Mouse (Mus musculus) limb, embryonic 11.5 days (tissue): Measurements from ENCODE around the gene Dlk1. TPM values are rescaled to one million over a fixed set of nuclear protein-coding genes. Genes with fewer than 3 reads are reported as not detected.

Experiments used
- ATAC-seq: fragments of 200-750 bp; cut with Nextera tagmentation; 2 replicates; pipeline ENCODE4 v1.8.0; 2017; ENCODE audit warnings: low read depth; ENCODE audit not compliant: insufficient number of reproducible peaks, low FRiP score, low TSS enrichment
- DNase-seq: peaks from one replicate; pipeline ENCODE4 v3.0.0-alpha.2; 2015; ENCODE audit warnings: low spot score
- H3K27ac ChIP-seq: fragments of 300-500 bp; sonication (generic); replicated peaks from 2 replicates; pipeline ENCODE4 v1.5.1; 2014; ENCODE audit warnings: low read depth, mild to moderate bottlenecking, low read length
- H3K27me3 ChIP-seq: fragments of 300-500 bp; sonication (generic); 2 replicates; pipeline ENCODE4 v1.6.1; 2014; ENCODE audit warnings: mild to moderate bottlenecking, low read length, mixed read lengths; ENCODE audit not compliant: control insufficient read depth, insufficient read depth
- H3K36me3 ChIP-seq: fragments of 300-500 bp; sonication (generic); 2 replicates; pipeline ENCODE4 v1.6.1; 2014; ENCODE audit warnings: mild to moderate bottlenecking, low read length, moderate library complexity, mixed read lengths; ENCODE audit not compliant: control insufficient read depth, insufficient read depth
- H3K4me1 ChIP-seq: fragments of 300-500 bp; sonication (generic); 2 replicates; pipeline ENCODE4 v1.6.1; 2014; ENCODE audit warnings: low read length, mixed read lengths; ENCODE audit not compliant: control insufficient read depth, insufficient read depth
- H3K4me2 ChIP-seq: fragments of 300-500 bp; sonication (generic); 2 replicates; pipeline ENCODE4 v1.6.1; 2014; ENCODE audit warnings: low read depth, mild to moderate bottlenecking, moderate library complexity; ENCODE audit not compliant: severe bottlenecking
- H3K4me3 ChIP-seq: fragments of 300-500 bp; sonication (generic); 2 replicates; pipeline ENCODE4 v1.5.1; 2014; ENCODE audit warnings: low read depth, low read length
- H3K9ac ChIP-seq: fragments of 300-500 bp; sonication (generic); 2 replicates; pipeline ENCODE4 v1.6.1; 2014; ENCODE audit warnings: mild to moderate bottlenecking, low read length
- H3K9me3 ChIP-seq: fragments of 300-500 bp; sonication (generic); 2 replicates; pipeline ENCODE4 v1.6.1; 2016; ENCODE audit warnings: low read length; ENCODE audit not compliant: control insufficient read depth
- WGBS: fragments of 180-500 bp; shearing (Covaris S2); extraction: QIAGEN DNeasy Blood & Tissue Kit; methylation state at CpG from one replicate; pipeline ENCODE4 v1.1.7; 2014; 5-methylcytosine and 5-hydroxymethylcytosine counted together
- polyA plus RNA-seq: library from polyadenylated mRNA; unstranded; fragments of >200 nt; fragmentation: Nextera tagmentation; extraction: Ambion mirVana; gene quantifications from 2 replicates; pipeline ENCODE4 v1.2.1, GENCODE M21; 2014

Dlk1 gene
- polyA plus RNA-seq, 1 experiment from 2014 or later = 95.6 TPM

DNA sequence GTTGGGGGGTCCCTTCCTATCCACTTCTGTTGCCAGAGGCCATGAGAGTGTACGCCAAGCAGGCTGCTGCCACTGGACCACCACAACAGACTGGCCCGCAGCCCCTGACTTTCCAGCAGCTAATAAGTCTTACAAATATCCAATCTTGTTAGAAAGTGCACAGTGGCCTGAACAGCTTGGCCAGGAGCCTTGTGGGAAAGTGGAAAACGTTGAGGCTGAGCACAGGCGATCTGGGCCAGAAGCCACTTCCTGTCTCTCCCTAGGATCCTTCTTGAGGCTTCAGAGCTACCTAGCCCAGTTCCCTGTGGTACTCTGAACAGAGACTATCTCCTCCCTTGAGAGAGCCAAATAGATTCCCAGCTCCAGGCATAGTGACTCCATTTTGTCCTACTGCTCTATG lies 39.3 kb upstream of the Dlk1 start:
- H3K4me1 ChIP-seq = peaks cover 61% of the 10 kb centered on the region
- H3K4me3 ChIP-seq = no peak overlapping the region
- H3K27ac ChIP-seq = peak overlapping the region; percentile 89
- no peak overlapping the region for H3K9ac ChIP-seq
- ATAC-seq (no peak), DNase-seq (no peak)
- no peaks in the 10 kb centered on the region for H3K9me3 ChIP-seq
- no peaks in the 10 kb centered on the region for H3K27me3 ChIP-seq
- no peaks in the 10 kb centered on the region for H3K36me3 ChIP-seq
- no peak overlapping the region for H3K4me2 ChIP-seq
- WGBS = 57% methylated on average over 4 of the region's 4 CpGs

- 86% methylated on average over 5 of the region's 5 CpGs for WGBS
- peaks cover 34% of the 10 kb centered on the region for H3K4me1 ChIP-seq
- H3K27ac ChIP-seq = no peak overlapping the region
- H3K27me3 ChIP-seq = no peaks in the 10 kb centered on the region
- H3K4me3 ChIP-seq = no peak overlapping the region
- DNase-seq (no peak), ATAC-seq (no peak)
- no peaks in the 10 kb centered on the region for H3K36me3 ChIP-seq
- H3K4me2 ChIP-seq = no peak overlapping the region
- H3K9me3 ChIP-seq = no peaks in the 10 kb centered on the region
- no peak overlapping the region for H3K9ac ChIP-seq
Measured at GRCm38 (mm10) chr12:109416681-109417080, 35.9 kb upstream of the Dlk1 start.

DNA sequence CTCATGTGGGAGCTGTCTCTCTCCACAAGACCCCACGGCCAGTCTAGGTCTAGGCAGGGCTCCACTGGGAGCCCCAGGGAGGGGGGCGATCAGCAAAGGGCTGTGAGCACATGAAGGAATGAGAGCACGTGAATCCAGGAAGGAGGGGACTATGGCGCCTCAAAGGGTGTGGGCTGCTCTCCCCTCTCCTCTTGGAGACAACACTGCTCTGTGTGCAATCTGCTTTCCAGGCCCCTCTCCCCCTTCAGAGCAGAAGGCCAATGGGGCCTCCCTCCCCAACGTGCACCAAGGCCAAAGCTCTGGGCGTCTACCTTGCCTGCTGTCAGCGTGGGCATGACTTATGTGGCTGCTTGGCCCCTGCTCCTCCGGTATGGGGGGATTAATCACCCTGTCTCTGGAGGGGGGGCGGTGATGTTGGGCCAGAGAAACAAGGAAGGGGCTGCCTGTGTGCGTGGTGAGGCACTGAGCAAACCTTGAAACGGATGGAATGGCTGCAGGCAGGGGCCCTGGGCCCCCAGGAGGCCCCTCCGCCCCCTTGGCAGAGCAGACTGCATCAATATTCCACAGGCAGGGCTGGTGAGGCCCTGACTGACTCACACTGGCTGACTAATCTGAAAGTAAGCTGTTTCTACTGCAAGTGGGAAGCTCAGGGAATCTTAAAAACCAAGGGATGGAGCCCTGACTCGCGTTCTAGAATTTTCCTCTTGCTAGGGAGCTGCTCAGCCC lies 35.0 kb upstream of the Dlk1 start:
- DNase-seq (peak; percentile 69), ATAC-seq (peak; percentile 63)
- H3K4me3 ChIP-seq = no peak overlapping the region
- H3K4me1 ChIP-seq = peaks cover 24% of the 10 kb centered on the region
- H3K9ac ChIP-seq = peak overlapping the region; percentile 1; the same call in 1 of the 2 replicates
- no peaks in the 10 kb centered on the region for H3K27me3 ChIP-seq
- H3K9me3 ChIP-seq = no peaks in the 10 kb centered on the region
- H3K36me3 ChIP-seq = no peaks in the 10 kb centered on the region
- no peak overlapping the region for H3K4me2 ChIP-seq
- peak overlapping the region; percentile 31; the same call in 1 of the 2 replicates for H3K27ac ChIP-seq
- WGBS = 26% methylated on average over 14 of the region's 14 CpGs

GRCm38 (mm10) chr12:109420006-109420405 lies 32.6 kb upstream of the Dlk1 start:
- no peaks in the 10 kb centered on the region for H3K27me3 ChIP-seq
- no peak for DNase-seq
- H3K9me3 ChIP-seq = no peaks in the 10 kb centered on the region
- peaks cover 24% of the 10 kb centered on the region for H3K4me1 ChIP-seq
- ATAC-seq = no peak
- H3K4me3 ChIP-seq = no peak overlapping the region
- no peak overlapping the region for H3K27ac ChIP-seq
- no peaks in the 10 kb centered on the region for H3K36me3 ChIP-seq
- H3K9ac ChIP-seq = no peak overlapping the region
- no peak overlapping the region for H3K4me2 ChIP-seq
- 81% methylated on average over 12 of the region's 12 CpGs for WGBS

DNA sequence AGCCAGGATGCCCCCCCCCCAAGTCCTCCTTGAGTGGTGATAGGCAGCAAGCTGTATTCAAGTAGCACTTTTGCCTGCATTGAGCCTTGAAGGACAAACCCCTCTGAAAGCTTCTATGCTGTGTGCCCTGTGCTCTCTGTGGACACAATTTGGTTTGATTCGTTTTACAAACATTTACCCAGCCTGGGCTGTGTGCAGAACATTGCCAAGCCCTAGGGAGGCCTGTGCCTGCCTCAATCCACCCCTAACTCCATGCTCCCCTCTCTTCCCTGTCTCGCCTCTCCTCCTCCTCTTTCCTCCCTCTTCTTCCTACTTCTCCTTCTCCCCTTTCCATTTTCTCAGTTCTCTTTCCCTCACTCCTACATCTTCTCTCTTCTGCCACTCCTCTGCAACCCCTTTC lies 29.5 kb upstream of the Dlk1 start:
- Histone ChIP-seq H3K27ac (no peak overlapping the region), H3K9ac (no peak overlapping the region)
- no peak for ATAC-seq

DNA sequence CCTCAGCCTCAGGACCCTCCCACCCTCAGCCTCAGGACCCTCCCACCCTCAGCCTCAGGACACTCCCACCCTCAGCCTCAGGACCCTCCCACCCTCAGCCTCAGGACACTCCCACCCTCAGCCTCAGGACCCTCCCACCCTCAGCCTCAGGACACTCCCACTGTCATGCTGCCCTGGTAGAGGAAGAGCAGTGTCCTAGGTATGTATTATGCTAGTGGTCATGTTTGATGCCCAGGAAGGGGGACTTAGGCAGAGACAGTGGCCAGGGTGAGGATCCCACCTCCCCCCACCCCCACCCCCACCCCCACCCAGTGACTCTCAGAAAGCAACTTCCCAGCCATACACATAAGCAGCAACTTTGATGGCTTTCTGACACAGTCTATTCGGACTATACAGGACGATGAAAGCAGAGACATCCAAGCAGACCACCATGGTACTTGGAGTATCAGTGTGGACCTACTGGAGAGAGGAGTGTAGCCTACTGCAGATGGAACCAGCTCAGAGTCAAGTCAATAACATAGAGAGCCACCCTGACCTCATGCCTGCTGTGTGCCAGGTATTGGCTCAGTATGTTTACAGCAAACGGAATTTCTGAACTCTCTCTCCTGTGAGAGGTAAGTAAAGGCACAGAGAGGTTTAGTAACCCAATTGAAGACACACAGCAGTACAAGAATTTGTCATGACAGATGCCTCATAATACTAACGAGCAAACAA lies 28.8 kb upstream of the Dlk1 start:
- H3K36me3 ChIP-seq = no peaks in the 10 kb centered on the region
- H3K9ac ChIP-seq = no peak overlapping the region
- peaks cover 19% of the 10 kb centered on the region for H3K4me1 ChIP-seq
- DNase-seq (no peak), ATAC-seq (peak; percentile 58)
- no peaks in the 10 kb centered on the region for H3K27me3 ChIP-seq
- 69% methylated on average over 4 of the region's 4 CpGs for WGBS
- H3K4me2 ChIP-seq = no peak overlapping the region
- H3K9me3 ChIP-seq = no peaks in the 10 kb centered on the region
- H3K4me3 ChIP-seq = no peak overlapping the region
- H3K27ac ChIP-seq = no peak overlapping the region

More for the DNA sequence above, 29.5 kb upstream of the Dlk1 start:
- no peak overlapping the region for H3K4me3 ChIP-seq
- H3K27me3 ChIP-seq = no peaks in the 10 kb centered on the region
- peaks cover 22% of the 10 kb centered on the region for H3K4me1 ChIP-seq
- no peak overlapping the region for H3K4me2 ChIP-seq
- no peaks in the 10 kb centered on the region for H3K36me3 ChIP-seq
- no peaks in the 10 kb centered on the region for H3K9me3 ChIP-seq
- WGBS = 36% methylated on average over 2 of the region's 2 CpGs
- DNase-seq = no peak

- Histone ChIP-seq H3K4me3 (no peak overlapping the region), H3K4me1 (peaks cover 19% of the 10 kb centered on the region), H3K9ac (0 out of 2 replicates have a peak overlapping the region, but pooled peaks have one; percentile 27), H3K27ac (no peak overlapping the region; the same call in 1 of the 2 replicates), H3K9me3 (no peaks in the 10 kb centered on the region), H3K4me2 (peak overlapping the region; percentile 41), H3K36me3 (no peaks in the 10 kb centered on the region), H3K27me3 (no peaks in the 10 kb centered on the region)
- ATAC-seq (peak; percentile 52; the same call in 1 of the 2 replicates), DNase-seq (peak; percentile 59)
- WGBS = 4% methylated on average over 20 of the region's 20 CpGs
Measured at GRCm38 (mm10) chr12:109424753-109425332, 27.8 kb upstream of the Dlk1 start.

DNA sequence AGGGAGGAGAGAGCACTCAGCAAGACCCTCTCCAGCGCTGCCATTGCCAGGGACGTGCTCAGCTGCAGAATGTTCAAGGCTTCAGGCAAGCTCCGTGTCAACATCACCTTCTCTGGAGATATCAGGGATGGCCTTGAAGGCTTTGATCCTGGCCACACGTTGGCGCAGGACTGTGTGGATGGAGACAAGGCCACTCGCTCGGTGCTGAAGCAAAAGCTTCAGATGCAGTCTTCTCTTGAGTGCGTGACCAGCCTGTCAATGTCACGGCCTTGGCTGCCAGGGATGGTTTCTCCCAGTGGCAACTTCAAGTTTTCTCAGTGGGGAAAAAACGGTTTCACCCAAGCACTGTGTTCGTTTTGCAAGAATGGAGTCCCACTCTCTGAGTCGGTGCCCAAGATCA lies 26.6 kb upstream of the Dlk1 start:
- no peaks in the 10 kb centered on the region for H3K36me3 ChIP-seq
- H3K4me2 ChIP-seq = no peak overlapping the region
- H3K9ac ChIP-seq = no peak overlapping the region
- peaks cover 19% of the 10 kb centered on the region for H3K4me1 ChIP-seq
- H3K27me3 ChIP-seq = no peaks in the 10 kb centered on the region
- 84% methylated on average over 12 of the region's 12 CpGs for WGBS
- no peak overlapping the region for H3K27ac ChIP-seq
- ATAC-seq (no peak), DNase-seq (no peak)
- H3K4me3 ChIP-seq = no peak overlapping the region
- H3K9me3 ChIP-seq = no peaks in the 10 kb centered on the region
